Mouse (Mus musculus) heart, postnatal 14 days (tissue): Measurements from ENCODE around the gene Ncor2. TPM values are rescaled to one million over a fixed set of nuclear protein-coding genes. Genes with fewer than 3 reads are reported as not detected.

Experiments used
- DNase-seq, 2 experiments: peaks; one replicate each; pipeline ENCODE4 v3.0.0; 2021 to 2022
- intact Hi-C: fragments of 180-260 bp; cut with DNase I; formaldehyde crosslinking; loops from one replicate; pipeline ENCODE4 v1.15.1; 2025
- total RNA-seq, 2 experiments: library from RNA; stranded (reverse); gene quantifications; 2 replicates each; pipeline ENCODE4 v1.2.3; 2021

Gene Ncor2
- total RNA-seq, 2 experiments from 2014 or later, result 89.1 to 98.5 TPM

GRCm38 (mm10) chr5:125154989-125155388, 24.0 kb downstream of the Ncor2 start:
- intact Hi-C loops, result no loop called here
- DNase-seq, result peak; percentile 65 to 76

- DNase-seq, result no peak
- intact Hi-C loops, result no loop called here
These were observed 24.8 kb downstream of the Ncor2 start for GRCm38 (mm10) chr5:125154178-125154577.

DNA sequence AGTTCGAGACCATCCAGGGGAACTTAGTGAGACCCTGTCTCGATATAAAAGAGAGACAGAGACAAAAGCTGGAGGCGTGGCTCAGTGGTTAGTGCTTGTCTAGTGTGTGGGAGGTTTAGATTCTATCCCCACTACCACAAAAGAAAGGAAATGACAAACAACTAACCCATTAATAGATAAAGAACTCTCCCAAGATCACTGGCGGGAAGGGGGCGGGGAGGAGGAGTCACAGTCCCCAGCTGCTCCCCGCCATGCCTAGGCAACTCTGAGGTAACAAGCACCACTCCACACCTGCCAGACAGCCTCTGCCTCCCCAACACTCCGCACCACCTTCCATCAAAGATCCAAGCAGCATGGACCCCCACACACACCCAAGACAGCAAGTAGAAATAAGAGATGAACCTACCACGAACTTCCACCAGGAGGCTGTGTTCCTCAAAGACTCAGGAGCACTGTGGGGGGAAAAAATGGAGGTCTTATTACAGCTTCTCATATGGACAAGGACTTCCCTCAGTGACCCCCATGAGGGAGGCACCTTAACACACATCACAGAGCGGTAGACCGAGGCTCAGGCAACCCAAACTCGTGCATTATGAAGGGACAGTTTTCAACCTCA, 25.7 kb downstream of the Ncor2 start:
- intact Hi-C loops, result no loop called here

DNA sequence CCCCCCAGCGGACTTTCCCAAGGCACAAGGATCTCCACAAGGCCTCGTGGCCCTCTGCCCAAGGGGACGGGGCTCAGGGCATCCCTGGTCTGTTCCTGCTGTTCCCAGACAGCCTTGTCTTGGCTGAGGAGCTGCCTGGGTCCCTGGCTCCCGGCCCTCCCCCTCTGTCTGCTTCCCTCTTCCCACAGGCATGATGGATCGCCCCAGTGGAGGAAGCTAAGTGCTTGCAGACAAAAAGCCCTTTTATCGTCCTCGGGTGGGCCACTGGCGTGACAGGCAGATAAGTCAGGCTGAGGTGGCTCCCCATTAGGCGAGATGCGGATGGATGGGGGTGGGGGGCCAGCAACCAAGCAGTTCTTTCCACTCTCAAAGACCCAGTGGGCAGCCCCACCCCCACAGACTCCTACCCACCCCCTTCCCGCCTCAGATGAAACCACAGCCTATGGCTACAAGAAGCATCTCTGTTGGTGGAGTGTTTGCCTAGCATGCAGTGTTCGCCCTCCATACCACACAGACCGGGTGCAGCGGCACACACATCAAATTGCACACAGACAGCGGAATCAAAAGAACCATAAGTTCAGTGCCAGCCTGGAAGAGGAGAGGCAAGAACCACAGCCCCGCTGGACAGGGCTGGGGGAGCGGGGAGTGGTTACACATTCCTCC, 27.0 kb downstream of the Ncor2 start:
- intact Hi-C loops, result no loop called here
- peak in 1 of 2 experiments; percentile 54 for DNase-seq

More for the DNA sequence above, 25.7 kb downstream of the Ncor2 start:
- DNase-seq, result no peak

- no peak for DNase-seq
- intact Hi-C loops, result no loop called here
These were observed 28.0 kb downstream of the Ncor2 start for GRCm38 (mm10) chr5:125150951-125151564.

GRCm38 (mm10) chr5:125149142-125149541, 29.9 kb downstream of the Ncor2 start:
- intact Hi-C loops, result no loop called here
- peak in 1 of 2 experiments; percentile 61 for DNase-seq

GRCm38 (mm10) chr5:125148686-125149085, 30.3 kb downstream of the Ncor2 start:
- intact Hi-C loops, result no loop called here
- DNase-seq, result peak; percentile 68 to 76

- intact Hi-C loops, result no loop called here
- DNase-seq, result no peak
These were observed 30.8 kb downstream of the Ncor2 start for GRCm38 (mm10) chr5:125148173-125148572.

DNA sequence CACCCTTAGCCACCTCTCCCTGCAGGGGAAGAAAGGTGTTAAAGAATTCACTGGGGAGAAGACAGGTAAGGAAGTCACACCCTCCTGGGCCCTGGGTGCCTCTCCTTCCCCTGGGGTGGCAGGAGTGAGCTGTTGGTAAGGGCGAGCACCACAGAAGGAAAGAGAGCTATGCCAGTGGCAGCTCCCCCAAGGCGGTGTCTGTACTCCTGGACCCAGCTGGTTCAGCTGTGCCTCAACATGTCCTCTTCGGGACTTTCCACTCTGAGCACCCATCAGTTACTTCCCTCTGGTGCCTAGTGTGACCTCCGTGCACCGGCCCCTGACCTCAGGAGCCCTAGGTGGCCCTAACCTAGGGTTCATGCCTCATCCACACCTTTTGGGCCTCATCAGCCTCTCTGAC, 31.9 kb downstream of the Ncor2 start:
- intact Hi-C loops, result no loop called here
- no peak for DNase-seq

DNA sequence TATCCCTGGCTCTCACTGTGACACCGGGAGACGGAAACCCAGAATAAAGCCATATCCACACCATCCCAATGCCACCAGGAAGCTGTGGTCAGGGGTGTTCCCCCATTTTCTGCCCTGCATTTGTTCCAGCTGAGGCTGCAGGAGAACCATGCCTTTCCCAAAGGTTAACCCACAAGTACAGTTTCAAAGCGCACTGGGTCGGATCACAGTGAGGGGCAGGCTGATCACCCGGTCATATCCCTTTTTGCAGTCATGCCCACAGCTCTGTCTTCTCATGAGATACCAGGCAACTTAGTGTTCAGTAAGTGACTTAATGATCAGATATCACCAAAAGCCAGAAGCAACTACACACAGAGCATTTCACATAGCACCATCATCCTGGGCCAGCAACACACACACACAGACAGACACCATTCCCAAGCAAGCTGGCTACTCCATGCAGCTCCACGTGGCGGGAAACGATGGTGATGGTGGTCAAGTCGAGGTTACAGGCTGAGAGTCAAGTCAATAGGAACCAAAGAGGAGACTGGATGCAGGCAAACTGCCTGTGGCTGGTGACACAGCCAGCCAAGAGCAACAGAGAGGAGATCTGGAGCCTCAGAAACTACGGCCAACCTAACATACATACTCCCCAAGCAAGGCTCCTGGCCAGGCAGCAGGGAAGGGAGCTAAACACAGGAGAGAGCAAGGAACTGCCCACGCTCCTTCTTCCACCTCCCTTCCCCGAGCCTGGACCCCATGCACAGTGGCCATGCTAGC, 35.7 kb downstream of the Ncor2 start:
- no peak for DNase-seq
- intact Hi-C loops, result loop anchor here (5.0 kb wide), 1 partner anchor 34 kb away; the partner anchor contains the start of gene Ncor2

GRCm38 (mm10) chr5:125141916-125142315, 37.1 kb downstream of the Ncor2 start:
- intact Hi-C loops, result loop anchor here (5.0 kb wide), 1 partner anchor 35 kb away; the partner anchor contains the start of gene Ncor2
- no peak for DNase-seq

- peak in 1 of 2 experiments; percentile 78 for DNase-seq
- intact Hi-C loops, result loop anchor here (5.0 kb wide), 1 partner anchor 36 kb away; the partner anchor contains the start of gene Ncor2
These were observed 37.5 kb downstream of the Ncor2 start for GRCm38 (mm10) chr5:125141525-125141880.

GRCm38 (mm10) chr5:125140832-125141524, 38.0 kb downstream of the Ncor2 start:
- intact Hi-C loops, result loop anchor here (5.0 kb wide), 1 partner anchor 36 kb away; the partner anchor contains the start of gene Ncor2
- peak; percentile 100 for DNase-seq

GRCm38 (mm10) chr5:125140151-125140699, 38.8 kb downstream of the Ncor2 start:
- DNase-seq, result peak; percentile 85 to 88

DNA sequence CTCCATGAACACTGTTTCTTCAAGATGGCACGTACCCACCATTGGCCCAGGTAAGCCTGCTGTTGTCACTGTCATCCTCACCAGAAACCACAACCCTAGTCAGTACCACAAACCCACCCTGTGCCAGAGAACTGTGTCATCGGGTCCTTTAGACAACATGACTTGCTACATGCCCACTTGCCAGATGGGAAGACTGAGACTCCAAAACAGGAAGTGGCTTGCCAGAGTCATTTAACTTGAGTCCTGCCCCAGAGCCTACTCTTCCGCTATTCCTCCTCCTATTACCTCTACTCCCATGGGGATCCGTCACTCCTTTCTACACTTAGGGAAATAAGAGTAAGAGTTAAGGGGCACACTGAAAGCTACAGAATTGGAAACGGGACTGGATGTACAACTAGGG, 39.4 kb downstream of the Ncor2 start:
- DNase-seq, result no peak
- intact Hi-C loops, result loop anchor here (5.0 kb wide), 1 partner anchor 38 kb away; the partner anchor contains the start of gene Ncor2

More at GRCm38 (mm10) chr5:125140151-125140699, 38.8 kb downstream of the Ncor2 start:
- intact Hi-C loops, result loop anchor here (5.0 kb wide), 1 partner anchor 37 kb away; the partner anchor contains the start of gene Ncor2

DNA sequence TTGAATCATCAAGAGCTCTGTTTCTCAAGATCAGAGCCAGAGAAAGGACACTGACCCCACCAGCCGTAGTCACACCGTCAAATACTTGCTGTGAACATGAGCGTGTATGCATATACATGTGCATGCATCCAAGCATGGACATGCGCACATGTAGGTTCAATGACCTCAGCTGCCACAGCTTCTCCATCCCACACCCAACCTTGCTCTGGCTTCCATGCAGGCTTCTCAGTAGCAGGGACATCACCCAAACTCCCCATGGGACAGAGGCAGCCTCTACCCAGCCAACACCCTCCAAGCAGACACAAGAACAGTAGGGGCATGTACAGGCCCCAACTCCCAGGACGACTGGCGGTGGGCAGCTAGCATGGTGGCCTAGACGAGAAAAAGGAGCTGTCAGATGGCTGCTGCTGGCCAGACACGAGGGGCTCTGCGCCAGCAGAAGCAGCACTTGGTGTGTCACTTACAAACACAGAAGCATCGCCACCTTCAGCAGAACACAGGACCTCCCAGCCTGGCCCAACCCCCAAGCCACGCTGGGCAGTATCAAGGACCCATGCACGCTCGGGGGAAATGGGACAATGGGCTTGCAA, 40.1 kb downstream of the Ncor2 start:
- intact Hi-C loops, result no loop called here

DNA sequence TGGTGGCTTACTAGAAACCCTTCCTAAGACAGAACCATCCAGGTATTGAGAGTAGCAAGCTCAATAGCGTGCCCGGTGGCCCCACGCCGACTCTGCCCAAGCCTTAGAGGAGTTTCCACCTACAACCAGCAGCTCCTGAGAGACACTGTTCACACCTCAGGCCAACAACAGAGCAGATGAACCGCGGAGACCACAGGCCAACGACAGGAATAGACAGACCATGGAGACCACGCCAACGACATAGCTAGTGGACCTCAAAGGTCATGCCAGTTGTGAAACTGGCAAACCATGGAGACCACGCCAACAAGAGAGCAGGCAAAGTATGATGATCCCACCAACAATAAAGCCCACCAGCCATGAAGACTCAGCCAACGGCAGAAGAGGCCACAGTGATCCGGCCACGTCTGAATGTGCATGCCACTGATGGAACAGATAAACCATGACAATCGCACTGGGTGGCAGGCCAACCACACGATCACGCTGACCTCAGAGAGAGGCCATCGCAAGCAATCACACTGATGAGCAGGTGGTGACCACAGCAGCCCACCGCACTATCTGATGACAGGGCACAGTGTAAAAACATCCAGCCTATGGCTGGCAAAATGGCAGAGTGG, 41.2 kb downstream of the Ncor2 start:
- no peak for DNase-seq
- intact Hi-C loops, result no loop called here

More for the DNA sequence above, 40.1 kb downstream of the Ncor2 start:
- DNase-seq, result no peak

GRCm38 (mm10) chr5:125136996-125137671, 41.9 kb downstream of the Ncor2 start:
- DNase-seq, result no peak
- intact Hi-C loops, result no loop called here
